Mouse (Mus musculus) CD4-positive naive resting alpha-beta T cell, adult 76 days (primary cell): ENCODE results near the gene Iqschfp. TPM values are rescaled to one million over a fixed set of nuclear protein-coding genes. Genes with fewer than 3 reads are reported as not detected.

ENCODE experiments used
- total RNA-seq: library from RNA; stranded (reverse); gene quantifications from one replicate; pipeline ENCODE4 v1.2.4, GENCODE M21; 2023

The Iqschfp gene
- total RNA-seq: not detected

DNA sequence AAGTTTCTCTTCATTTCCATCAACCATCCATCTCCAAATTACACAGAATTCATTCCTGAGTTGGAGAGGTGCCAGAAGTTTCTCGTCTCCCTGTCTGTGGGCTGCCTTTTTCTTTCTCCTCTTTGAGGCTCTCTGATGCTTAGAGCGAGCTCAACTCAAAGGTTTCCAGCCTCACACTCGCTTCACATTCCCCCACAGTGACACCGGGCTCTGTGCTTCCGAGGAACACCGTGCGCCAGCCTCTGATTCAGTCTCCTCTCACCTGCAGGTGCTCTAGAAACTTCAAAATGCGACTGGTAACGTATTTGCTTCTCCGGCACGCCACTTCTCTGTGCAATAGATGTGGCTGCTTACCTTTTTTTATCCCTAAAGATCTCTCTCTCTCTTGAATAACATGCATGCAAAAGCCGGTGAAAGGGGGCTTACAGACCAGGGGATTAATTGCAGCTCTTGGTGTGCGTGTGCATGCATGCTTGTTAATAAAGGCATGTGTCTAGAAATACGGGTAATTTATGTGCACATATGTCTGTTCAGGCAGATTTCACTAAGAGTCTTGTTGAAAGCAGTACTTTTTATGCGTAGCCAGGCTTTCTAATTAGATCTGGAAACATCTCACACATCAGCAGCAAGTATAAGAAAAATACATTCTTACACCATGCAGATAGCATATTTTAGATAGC, at the start of gene Iqschfp, which contains the start of gene Iqcj:
Gene Iqschfp, plus strand, starts transcription at position 207 of the 680 bp plus-strand sequence.
Gene Iqcj, plus strand, starts transcription at position 195 of the 680 bp plus-strand sequence.

DNA sequence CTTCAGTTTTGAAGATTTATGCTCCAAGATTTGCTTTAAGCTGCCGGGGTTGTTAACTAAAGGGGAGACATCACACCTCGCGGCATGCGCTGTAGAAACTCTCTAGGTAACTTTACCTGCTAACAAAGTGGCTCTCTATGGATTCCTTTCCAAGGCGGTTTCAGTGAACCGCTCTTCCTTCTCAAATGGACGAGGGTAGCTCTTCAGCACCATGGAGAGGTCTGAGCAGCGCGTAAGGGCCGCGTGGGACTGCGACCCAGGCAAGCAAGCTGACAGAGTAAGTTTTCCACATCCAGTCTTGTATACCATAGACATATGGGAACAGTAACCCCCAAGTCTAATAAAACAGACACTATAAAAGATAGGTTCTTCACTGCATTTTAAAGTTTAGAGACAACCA, 172.7 kb downstream of the Iqschfp start, which contains the start of gene Schip1:
Gene Schip1, plus strand, starts transcription at position 72 of the 400 bp plus-strand sequence.

Other genes with a start within 250 kb of the Iqschfp start
- gene Iqcj, start within 50 bp of the Iqschfp start, total RNA-seq: not detected
- gene Schip1, start 172.6 kb downstream of the Iqschfp start, total RNA-seq: 0.26 TPM